Mouse (Mus musculus) MEL (cell line): ENCODE measurements around the gene Cpped1. TPM values are rescaled to one million over a fixed set of nuclear protein-coding genes. Genes with fewer than 3 reads are reported as not detected.

Experiments used
- DNase-seq: peaks from one replicate; pipeline ENCODE4 v3.0.0; 2011; ENCODE audit warnings: low read depth, low spot score
- H3K27ac ChIP-seq: 2 replicates; pipeline ENCODE4 v1.5.1; 2012; ENCODE audit warnings: low read depth, mild to moderate bottlenecking, control low read depth, low read length, moderate library complexity; ENCODE audit not compliant: control insufficient read depth
- H3K27me3 ChIP-seq, 2 experiments: fragments of 150-350 bp in 1 of 2; sonication (generic) in 1 of 2; 2 replicates each; pipeline ENCODE4 v1.6.1; 2012; ENCODE audit warnings: low read length in 2 of 2, mild to moderate bottlenecking in 2 of 2, improper control_type of control experiment in 1 of 2, moderate library complexity in 1 of 2; ENCODE audit not compliant: insufficient read depth in 2 of 2, control insufficient read depth in 1 of 2
- H3K36me3 ChIP-seq, 2 experiments: 2 replicates each; pipeline ENCODE4 v1.6.1; 2012 to 2014; ENCODE audit warnings: low read length in 2 of 2, improper control_type of control experiment in 1 of 2, inconsistent platforms in 1 of 2, mild to moderate bottlenecking in 1 of 2; ENCODE audit not compliant: insufficient read depth in 2 of 2, control insufficient read depth in 1 of 2
- H3K4me1 ChIP-seq, 2 experiments: fragments of 150-350 bp in 1 of 2; sonication (generic) in 1 of 2; 2 replicates each; pipeline ENCODE4 v1.6.1; 2012; ENCODE audit warnings: low read length in 2 of 2, improper control_type of control experiment in 1 of 2, mild to moderate bottlenecking in 1 of 2; ENCODE audit not compliant: insufficient read depth in 2 of 2, control insufficient read depth in 1 of 2
- H3K4me3 ChIP-seq, 2 experiments: fragments of 150-350 bp in 1 of 2; sonication (generic) in 1 of 2; 2 replicates each; pipeline ENCODE4 v1.5.1; 2012; ENCODE audit warnings: low read depth in 2 of 2, low read length in 2 of 2, mild to moderate bottlenecking in 2 of 2, moderate library complexity in 2 of 2, control low read depth in 1 of 2, improper control_type of control experiment in 1 of 2; ENCODE audit not compliant: control insufficient read depth in 1 of 2, insufficient read depth in 1 of 2
- H3K79me2 ChIP-seq: 2 replicates; pipeline ENCODE4 v1.6.1; 2012; ENCODE audit warnings: mild to moderate bottlenecking, low read length, moderate library complexity; ENCODE audit not compliant: control insufficient read depth, poor library complexity, insufficient read depth
- H3K9ac ChIP-seq: 2 replicates; pipeline ENCODE4 v1.6.1; 2012; ENCODE audit warnings: low read depth, mild to moderate bottlenecking, control low read depth, low read length, moderate library complexity; ENCODE audit not compliant: control insufficient read depth, poor library complexity, severe bottlenecking
- H3K9me3 ChIP-seq: fragments of 150-350 bp; sonication (generic); replicated peaks from 2 replicates; pipeline ENCODE4 v1.6.1; 2012; ENCODE audit warnings: mild to moderate bottlenecking, low read length, improper control_type of control experiment, moderate library complexity; ENCODE audit not compliant: insufficient read depth
- BHLHE40 ChIP-seq: IDR thresholded peaks from 2 replicates; pipeline ENCODE4 v1.6.1; 2012; ENCODE audit warnings: low read depth, mild to moderate bottlenecking, inconsistent platforms, low read length, improper control_type of control experiment, borderline replicate concordance
- CHD1 ChIP-seq: IDR thresholded peaks from 2 replicates; pipeline ENCODE4 v1.6.1; 2012; ENCODE audit warnings: low read depth, mild to moderate bottlenecking, inconsistent platforms, low read length, improper control_type of control experiment
- CHD2 ChIP-seq: IDR thresholded peaks from 2 replicates; pipeline ENCODE4 v1.6.1; 2011; ENCODE audit warnings: low read length, improper control_type of control experiment
- CTCF ChIP-seq, 3 experiments: IDR thresholded peaks in 2 of 3; conservative IDR thresholded peaks in 1 of 3; 2 replicates each; pipeline ENCODE4 v1.5.1; 2011 to 2012; ENCODE audit warnings: low read length in 3 of 3, low read depth in 2 of 3, mild to moderate bottlenecking in 2 of 3, improper control_type of control experiment in 1 of 3, inconsistent platforms in 1 of 3, mixed read lengths in 1 of 3, moderate library complexity in 1 of 3; ENCODE audit not compliant: control insufficient read depth in 1 of 3, insufficient read depth in 1 of 3, poor library complexity in 1 of 3, severe bottlenecking in 1 of 3
- E2F4 ChIP-seq: IDR thresholded peaks from 2 replicates; pipeline ENCODE4 v1.6.1; 2011; ENCODE audit warnings: low read depth, low read length, improper control_type of control experiment, borderline replicate concordance
- ETS1 ChIP-seq: IDR thresholded peaks from 2 replicates; pipeline ENCODE4 v1.6.1; 2012; ENCODE audit warnings: low read depth, mild to moderate bottlenecking, inconsistent platforms, low read length, improper control_type of control experiment, moderate library complexity
- GABPA ChIP-seq: IDR thresholded peaks from 2 replicates; pipeline ENCODE4 v1.6.1; 2012; ENCODE audit warnings: low read depth, mild to moderate bottlenecking, inconsistent platforms, low read length, improper control_type of control experiment, moderate library complexity
- GATA1 ChIP-seq: IDR thresholded peaks from 2 replicates; pipeline ENCODE4 v1.6.1; 2011; ENCODE audit warnings: low read depth, low read length, improper control_type of control experiment
- JUND ChIP-seq: IDR thresholded peaks from 2 replicates; pipeline ENCODE4 v1.6.1; 2011; ENCODE audit warnings: low read depth, mild to moderate bottlenecking, improper control_type of control experiment, low read length
- KAT2A ChIP-seq: conservative IDR thresholded peaks from 2 replicates; pipeline ENCODE4 v1.6.1; 2012; ENCODE audit warnings: low read depth, low read length, improper control_type of control experiment, inconsistent platforms
- MAFK ChIP-seq: IDR thresholded peaks from 2 replicates; pipeline ENCODE4 v1.6.1; 2011; ENCODE audit warnings: low read depth, mild to moderate bottlenecking, low read length, improper control_type of control experiment, borderline replicate concordance
- MAX ChIP-seq: IDR thresholded peaks from 2 replicates; pipeline ENCODE4 v1.6.1; 2011; ENCODE audit warnings: low read length, improper control_type of control experiment
- MAZ ChIP-seq: IDR thresholded peaks from 2 replicates; pipeline ENCODE4 v1.6.1; 2012; ENCODE audit warnings: low read depth, mild to moderate bottlenecking, inconsistent platforms, low read length, improper control_type of control experiment
- MEF2A ChIP-seq: IDR thresholded peaks from 2 replicates; pipeline ENCODE4 v1.6.1; 2014; ENCODE audit warnings: low read depth, mild to moderate bottlenecking, inconsistent platforms, low read length, improper control_type of control experiment; ENCODE audit not compliant: poor library complexity, insufficient replicate concordance, severe bottlenecking; ENCODE audit errors: extremely low read depth
- MXI1 ChIP-seq: IDR thresholded peaks from 2 replicates; pipeline ENCODE4 v1.6.1; 2011; ENCODE audit warnings: mild to moderate bottlenecking, low read depth, low read length, improper control_type of control experiment
- MYB ChIP-seq: IDR thresholded peaks from 2 replicates; pipeline ENCODE4 v1.6.1; 2011; ENCODE audit warnings: mild to moderate bottlenecking, low read depth, low read length, improper control_type of control experiment
- MYC ChIP-seq: IDR thresholded peaks from 2 replicates; pipeline ENCODE4 v1.6.1; 2011; ENCODE audit warnings: low read depth, mild to moderate bottlenecking, low read length, improper control_type of control experiment, moderate library complexity
- NELFE ChIP-seq: IDR thresholded peaks from 2 replicates; pipeline ENCODE4 v1.6.1; 2011; ENCODE audit warnings: low read depth, low read length, improper control_type of control experiment
- NRF1 ChIP-seq: IDR thresholded peaks from 2 replicates; pipeline ENCODE4 v1.6.1; 2014; ENCODE audit warnings: low read depth, mild to moderate bottlenecking, inconsistent platforms, low read length, improper control_type of control experiment, moderate library complexity; ENCODE audit not compliant: poor library complexity, insufficient read depth, severe bottlenecking
- POLR2A ChIP-seq, 2 experiments: IDR thresholded peaks; 2 replicates each; pipeline ENCODE4 v1.6.1; 2011 to 2012; ENCODE audit warnings: low read length in 2 of 2, mild to moderate bottlenecking in 2 of 2, control low read depth in 1 of 2, improper control_type of control experiment in 1 of 2, low read depth in 1 of 2, moderate library complexity in 1 of 2; ENCODE audit not compliant: control insufficient read depth in 1 of 2, insufficient read depth in 1 of 2, poor library complexity in 1 of 2
- POLR2AphosphoS2 ChIP-seq: IDR thresholded peaks from 2 replicates; pipeline ENCODE4 v1.6.1; 2011; ENCODE audit warnings: low read length, improper control_type of control experiment
- POLR2AphosphoS5 ChIP-seq: IDR thresholded peaks from 2 replicates; pipeline ENCODE4 v1.6.1; 2012; ENCODE audit warnings: low read depth, borderline replicate concordance, mild to moderate bottlenecking, inconsistent platforms, low read length, moderate library complexity, mixed read lengths
- RAD21 ChIP-seq: IDR thresholded peaks from 2 replicates; pipeline ENCODE4 v1.6.1; 2011; ENCODE audit warnings: mild to moderate bottlenecking, low read depth, low read length, improper control_type of control experiment
- RCOR1 ChIP-seq: IDR thresholded peaks from 2 replicates; pipeline ENCODE4 v1.6.1; 2012; ENCODE audit warnings: low read depth, mild to moderate bottlenecking, inconsistent platforms, low read length, improper control_type of control experiment
- SIN3A ChIP-seq: IDR thresholded peaks from 2 replicates; pipeline ENCODE4 v1.6.1; 2012; ENCODE audit warnings: low read length, improper control_type of control experiment, inconsistent platforms
- SMC3 ChIP-seq: IDR thresholded peaks from 2 replicates; pipeline ENCODE4 v1.6.1; 2011; ENCODE audit warnings: low read depth, low read length, improper control_type of control experiment
- TAL1 ChIP-seq: IDR thresholded peaks from 2 replicates; pipeline ENCODE4 v1.6.1; 2012; ENCODE audit warnings: mild to moderate bottlenecking, inconsistent platforms, low read length, moderate library complexity, mixed read lengths
- TCF12 ChIP-seq: IDR thresholded peaks from 2 replicates; pipeline ENCODE4 v1.6.1; 2014; ENCODE audit warnings: low read depth, mild to moderate bottlenecking, inconsistent platforms, low read length, improper control_type of control experiment, moderate library complexity
- UBTF ChIP-seq: IDR thresholded peaks from 2 replicates; pipeline ENCODE4 v1.6.1; 2012; ENCODE audit warnings: low read depth, mild to moderate bottlenecking, inconsistent platforms, low read length, improper control_type of control experiment, moderate library complexity, borderline replicate concordance; ENCODE audit not compliant: insufficient read depth
- USF1 ChIP-seq: IDR thresholded peaks from 2 replicates; pipeline ENCODE4 v1.6.1; 2014; ENCODE audit warnings: low read depth, mild to moderate bottlenecking, inconsistent platforms, low read length, improper control_type of control experiment, moderate library complexity
- USF2 ChIP-seq, 2 experiments: IDR thresholded peaks; 2 replicates each; pipeline ENCODE4 v1.6.1; 2011 to 2012; ENCODE audit warnings: improper control_type of control experiment in 2 of 2, low read length in 2 of 2, borderline replicate concordance in 1 of 2, inconsistent platforms in 1 of 2, low read depth in 1 of 2, mild to moderate bottlenecking in 1 of 2; ENCODE audit not compliant: insufficient read depth in 1 of 2
- ZC3H11A ChIP-seq: IDR thresholded peaks from 2 replicates; pipeline ENCODE4 v1.6.1; 2012; ENCODE audit warnings: low read depth, mild to moderate bottlenecking, inconsistent platforms, low read length, improper control_type of control experiment
- ZKSCAN1 ChIP-seq: IDR thresholded peaks from 2 replicates; pipeline ENCODE4 v1.6.1; 2012; ENCODE audit warnings: low read depth, mild to moderate bottlenecking, inconsistent platforms, low read length, improper control_type of control experiment, moderate library complexity
- ZMIZ1 ChIP-seq: IDR thresholded peaks from 2 replicates; pipeline ENCODE4 v1.6.1; 2012; ENCODE audit warnings: low read depth, mild to moderate bottlenecking, inconsistent platforms, low read length, improper control_type of control experiment, moderate library complexity
- ZNF384 ChIP-seq: IDR thresholded peaks from 2 replicates; pipeline ENCODE4 v1.6.1; 2012; ENCODE audit warnings: low read depth, mild to moderate bottlenecking, inconsistent platforms, low read length, improper control_type of control experiment
- polyA plus RNA-seq, 2 experiments: library from polyadenylated mRNA; stranded (reverse) in 1 of 2; unstranded in 1 of 2; fragments of >175 nt in 1 of 2; fragments of >200 nt in 1 of 2; gene quantifications; 2 replicates each; pipeline versions ENCODE4 v1.2.1 to v1.2.4; 2012; ENCODE audit warnings: low replicate concordance in 2 of 2, low read depth in 1 of 2; ENCODE audit not compliant: insufficient read length in 2 of 2, insufficient read depth in 1 of 2, missing spikeins in 1 of 2
- total RNA-seq: library from RNA; depleted of rRNA; stranded (reverse); fragments of 300-350 nt; gene quantifications from 2 replicates; pipeline ENCODE4 v1.2.3, GENCODE M21; 2012; rRNA removed

The Cpped1 gene
- total RNA-seq (10.7 and 14.1 TPM in 2 replicates), polyA plus RNA-seq (10 to 100 TPM in 1 of 2 experiments, not detected in 1; 29.9 TPM)

GRCm38 (mm10) chr16:11909035-11909591, at the start of gene Cpped1:
TSS of gene Cpped1 (minus strand) at chr16:11909445.
- no peaks in the 10 kb centered on the region for H3K9me3 ChIP-seq
- peaks cover under 1 to 3% of the 10 kb centered on the region in 2 experiments; a peak in 2 of 4 replicates for H3K27me3 ChIP-seq
- H3K9ac ChIP-seq, result peak within 1 kb of the TSS; percentile 99
- peak within 1 kb of the TSS; percentile 78 to 95 for H3K4me3 ChIP-seq
- H3K4me1 ChIP-seq, result peaks cover 0 to 13% of the 10 kb centered on the region in 2 experiments; a peak in 1 of 4 replicates
- DNase-seq, result peak; percentile 93
- H3K27ac ChIP-seq, result peak within 1 kb of the TSS; percentile 93
- peaks cover 0 to 8% of the 10 kb centered on the region in 2 experiments; a peak in 2 of 4 replicates for H3K36me3 ChIP-seq
- H3K79me2 ChIP-seq, result peaks cover 10% of the 10 kb centered on the region
- peak; percentile 66 for TF ChIP-seq TCF12
- TF ChIP-seq MAFK, result no peak
- TF ChIP-seq RAD21, result no peak
- no peak for TF ChIP-seq USF1
- no peak for TF ChIP-seq JUND
- TF ChIP-seq SIN3A, result peak; percentile 89
- 0 out of 2 replicates have a peak, but pooled peaks have one; percentile 43 for TF ChIP-seq CHD1
- TF ChIP-seq GATA1, result no peak
- no peak for TF ChIP-seq ZKSCAN1
- TF ChIP-seq POLR2AphosphoS5, result 0 out of 2 replicates have a peak, but pooled peaks have one; percentile 18
- peak; percentile 54; the same call in 1 of the 2 replicates for TF ChIP-seq MYB
- TF ChIP-seq CTCF (IDR thresholded peaks at IDR 0.05 in 2 of 3, conservative IDR thresholded peaks at IDR 0.05 in 1 of 3; ENCODE audit: control insufficient read depth in 1 of 3, insufficient read depth in 1 of 3, low read depth in 2 of 3, low read length in 3 of 3, poor library complexity in 1 of 3, severe bottlenecking in 1 of 3), result no peak
- TF ChIP-seq USF2 (IDR thresholded peaks at IDR 0.05; ENCODE audit: borderline replicate concordance in 1 of 2, insufficient read depth in 1 of 2, low read depth in 1 of 2, low read length in 2 of 2), result no peak
- no peak for TF ChIP-seq NRF1
- peak; percentile 41; the same call in 1 of the 2 replicates for TF ChIP-seq ETS1
- TF ChIP-seq MXI1, result peak; percentile 35; the same call in 1 of the 2 replicates
- peak; percentile 91 for TF ChIP-seq ZMIZ1
- 0 out of 2 replicates have a peak, but pooled peaks have one; percentile 40 for TF ChIP-seq UBTF
- TF ChIP-seq SMC3, result no peak
- no peak; the same call in 1 of the 2 replicates for TF ChIP-seq KAT2A
- no peak for TF ChIP-seq GABPA
- TF ChIP-seq E2F4, result no peak
- TF ChIP-seq TAL1, result no peak
- no peak for TF ChIP-seq BHLHE40
- TF ChIP-seq MAZ, result peak; percentile 94; the same call in 1 of the 2 replicates
- TF ChIP-seq MEF2A, result no peak
- peak; percentile 67 to 84; a peak in 3 of 4 replicates for TF ChIP-seq POLR2A (IDR thresholded peaks at IDR 0.05; ENCODE audit: control insufficient read depth in 1 of 2, insufficient read depth in 1 of 2, low read depth in 1 of 2, low read length in 2 of 2, poor library complexity in 1 of 2)
- no peak for TF ChIP-seq ZNF384
- TF ChIP-seq POLR2AphosphoS2, result peak; percentile 86; the same call in 1 of the 2 replicates
- TF ChIP-seq RCOR1, result no peak
- no peak for TF ChIP-seq ZC3H11A
- no peak for TF ChIP-seq CHD2
- TF ChIP-seq MAX, result peak; percentile 60; the same call in 1 of the 2 replicates
- TF ChIP-seq MYC, result no peak; the same call in 1 of the 2 replicates
- TF ChIP-seq NELFE, result peak; percentile 81
